Mouse (Mus musculus) neutrophil, adult 59 days (primary cell): ENCODE measurements around the gene Fbxl12. TPM values are rescaled to one million over a fixed set of nuclear protein-coding genes. Genes with fewer than 3 reads are reported as not detected.

Source experiments
- total RNA-seq, 2 experiments: library from RNA; stranded (reverse); gene quantifications; 1 replicate in 1 of 2; 2 replicates in 1 of 2; pipeline ENCODE4 v1.2.4; 2023

Gene Fbxl12
- 10 to 100 TPM; 25.3 to 33.1 TPM for total RNA-seq

GRCm38 (mm10) chr9:20644360-20645081, at the start of gene Fbxl12:
Gene Fbxl12 (minus strand): TSS chr9:20644767.

GRCm38 (mm10) chr9:20651602-20652259, 7.2 kb upstream of the Fbxl12 start, which contains the start of gene Pin1:
Gene Pin1 (plus strand): TSS chr9:20652095.

GRCm38 (mm10) chr9:20642101-20642895, 2.3 kb downstream of the Fbxl12 start, which contains the start of gene Ubl5:
Gene Ubl5 (plus strand): TSS chr9:20642878.

GRCm38 (mm10) chr9:20581175-20581634, 63.4 kb downstream of the Fbxl12 start, which contains the start of gene Zfp846:
Gene Zfp846 (plus strand): TSS chr9:20581291.

Other genes with a start within 250 kb of the Fbxl12 start
- 10 to 100 TPM; 20.3 to 22.4 TPM for gene Zfp26, start 184.6 kb downstream of the Fbxl12 start, total RNA-seq
- gene Zfp426, start 152.0 kb downstream of the Fbxl12 start, total RNA-seq: 10 to 100 TPM; 15.1 to 18.7 TPM
- 10 to 100 TPM; 13.3 to 15.9 TPM for gene Zfp266, start 123.3 kb downstream of the Fbxl12 start, total RNA-seq
- gene Zfp846, start 63.5 kb downstream of the Fbxl12 start, total RNA-seq: 1 to 10 TPM; 2.9 to 3.0 TPM
- gene Ubl5, start 1.9 kb downstream of the Fbxl12 start, total RNA-seq: 100 to 1,000 TPM; 326 to 350 TPM
- gene Pin1, start 7.3 kb upstream of the Fbxl12 start, total RNA-seq: 1 to 10 TPM; 8.1 to 9.1 TPM
- not detected for gene Olfm2, start 101.6 kb upstream of the Fbxl12 start, total RNA-seq
- 1 to 10 TPM in 1 of 2 experiments, under 1 TPM in 1; 0.60 to 1.1 TPM for gene Col5a3, start 170.3 kb upstream of the Fbxl12 start, total RNA-seq
- gene Rdh8, start 173.7 kb upstream of the Fbxl12 start, total RNA-seq: not detected
- gene A230050P20Rik, start 223.9 kb upstream of the Fbxl12 start, total RNA-seq: 1 to 10 TPM; 5.6 to 6.5 TPM
- 1 to 10 TPM in 1 of 2 experiments, under 1 TPM in 1; 0.22 to 1.0 TPM for gene Angptl6, start 235.0 kb upstream of the Fbxl12 start, total RNA-seq
- 10 to 100 TPM; 25.9 to 32.1 TPM for gene Ppan, start 243.4 kb upstream of the Fbxl12 start, total RNA-seq